Comparison of ENCODE assay signal across 15 mouse cellular contexts in the genomic region with DNA sequence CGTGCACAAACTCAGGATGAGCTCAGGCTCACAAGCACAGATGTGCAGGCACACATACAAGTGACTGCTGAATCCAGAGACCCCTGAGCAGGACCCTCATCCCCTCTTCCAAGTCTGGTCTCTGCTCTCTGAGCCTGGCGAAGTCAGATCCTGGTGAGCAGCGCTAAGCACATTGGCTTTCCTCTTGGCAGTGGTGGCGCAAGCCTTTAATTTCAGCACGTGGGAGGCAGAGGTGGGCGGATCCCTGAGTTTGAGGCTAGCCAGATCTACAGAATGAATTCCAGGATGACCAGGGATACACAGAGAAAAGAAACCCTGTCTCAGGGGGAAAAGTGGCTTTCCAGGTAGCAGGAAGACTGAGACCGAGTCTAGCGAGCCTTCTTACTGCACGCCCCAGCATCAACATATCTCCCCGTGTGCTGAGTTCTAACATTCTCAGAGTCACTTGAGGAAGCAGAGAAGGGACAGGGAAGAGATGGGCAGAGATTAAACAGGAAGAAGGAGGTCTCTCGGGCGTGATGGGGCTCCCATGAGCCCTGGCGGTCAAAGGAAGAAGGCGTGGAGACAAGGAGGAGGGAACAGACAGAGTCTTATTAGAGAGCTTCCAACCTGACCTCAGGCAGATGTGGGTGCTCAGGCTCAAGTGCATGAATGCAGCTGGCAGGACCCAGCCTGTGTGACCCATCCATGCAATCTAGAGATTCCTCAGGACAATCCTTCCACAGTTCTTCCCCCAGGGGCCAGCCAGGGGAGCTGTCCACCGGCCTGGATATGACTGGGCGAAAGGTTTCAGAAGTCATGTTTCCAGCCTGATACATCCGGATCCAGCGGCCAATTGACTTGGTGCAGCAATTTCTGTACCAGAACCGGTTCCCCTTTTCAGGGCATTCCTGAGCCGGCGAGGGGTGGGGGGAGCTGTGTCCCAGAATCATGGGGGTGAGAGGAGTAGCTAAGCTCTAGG. TPM values are rescaled to one million over a fixed set of nuclear protein-coding genes. Genes with fewer than 3 reads are reported as not detected.
DNase-seq lines count a peak whose midpoint lies in the region; ATAC-seq and TF ChIP-seq lines count a peak whose summit lies in the region.
"Had no signal": no experiment of that assay in that cellular context is flagged by ENCODE, and none has a peak within 500 bp of the region (broad histone marks: within the 10 kb centered on the region; RNA-seq: fewer than 3 reads in every experiment).

No protein-coding gene starts in this region.

- no peak overlapping the region for H3K9ac ChIP-seq in heart, embryonic 11.5 days (ENCODE audit: low read depth, low read length)
- H3K9ac ChIP-seq: embryonic facial prominence, embryonic 13.5 days; hindbrain, embryonic 12.5 days had no signal

- no peaks in the 10 kb centered on the region for H3K9me3 ChIP-seq in heart, embryonic 11.5 days (replicated peaks; ENCODE audit: control insufficient read depth, low read length)
- H3K9me3 ChIP-seq: embryonic facial prominence, embryonic 13.5 days; hindbrain, embryonic 12.5 days had no signal

- no peak for TF ChIP-seq CTCF in lung, adult 2 months (IDR thresholded peaks at IDR 0.05; ENCODE audit: insufficient read depth, low read length)

- no peak overlapping the region for H3K4me2 ChIP-seq in heart, embryonic 11.5 days
- H3K4me2 ChIP-seq: embryonic facial prominence, embryonic 13.5 days; hindbrain, embryonic 12.5 days; midbrain, embryonic 11.5 days had no signal

- peak; percentile 27 to 62 for DNase-seq in heart, adult 18-20 months
- peak; percentile 52 for DNase-seq in lung, postnatal 10 days
- no peak for DNase-seq in lung, adult 2 months
- peak; percentile 13 to 30 for DNase-seq in right cerebral cortex, postnatal 36 days (ENCODE audit: low spot score in 2 of 2)
- no peak for DNase-seq in natural killer cell, adult 2 months (ENCODE audit: low spot score in 2 of 2)
- DNase-seq in ovary, adult 18-20 months (ENCODE audit: low spot score): no peak
- DNase-seq: cerebellum, adult 8-10 months; retina, postnatal 1 day had no signal

- H3K4me1 ChIP-seq in heart, embryonic 11.5 days (ENCODE audit: control insufficient read depth, insufficient read depth, low read length): no peaks in the 10 kb centered on the region
- H3K4me1 ChIP-seq in lung, adult 2 months (ENCODE audit: control insufficient read depth, insufficient read depth, low read length): peaks cover 5% of the 10 kb centered on the region; the same call in 1 of the 2 replicates
- H3K4me1 ChIP-seq in brown adipose tissue, adult 24 weeks (ENCODE audit: control insufficient read depth, insufficient read depth, insufficient read length, low read length): peaks cover 4% of the 10 kb centered on the region

- no peaks in the 10 kb centered on the region for H3K36me3 ChIP-seq in heart, embryonic 11.5 days (ENCODE audit: control insufficient read depth, insufficient read depth, low read length)
- H3K36me3 ChIP-seq: embryonic facial prominence, embryonic 13.5 days; hindbrain, embryonic 12.5 days had no signal

- TF ChIP-seq POLR2A in lung, adult 2 months (IDR thresholded peaks at IDR 0.05; ENCODE audit: borderline replicate concordance, extremely low read depth, low read depth, low read length): no peak; the same call in 1 of the 2 replicates

- 59% methylated on average over 21 of the region's 21 CpGs for WGBS in heart, embryonic 11.5 days (ENCODE audit: insufficient replicate concordance)
- WGBS in lung, adult 2 months: 49% methylated on average over 21 of the region's 21 CpGs

- no peak for ATAC-seq in heart, embryonic 11.5 days (replicated peaks; ENCODE audit: insufficient number of reproducible peaks, low FRiP score, low TSS enrichment)

- no peak overlapping the region for H3K4me3 ChIP-seq in heart, embryonic 11.5 days (ENCODE audit: low read depth, low read length)
- no peak overlapping the region for H3K4me3 ChIP-seq in lung, adult 2 months (replicated peaks; ENCODE audit: extremely low read depth, low read depth, low read length)
- H3K4me3 ChIP-seq in brown adipose tissue, adult 24 weeks (ENCODE audit: insufficient read depth, low read depth, low read length): peak overlapping the region; percentile 24
- H3K4me3 ChIP-seq: embryonic facial prominence, embryonic 13.5 days; hindbrain, embryonic 12.5 days; left cerebral cortex, adult 2 months had no signal

- H3K27me3 ChIP-seq in heart, embryonic 11.5 days (ENCODE audit: control insufficient read depth, insufficient read depth, low read length): no peaks in the 10 kb centered on the region; the same call in 1 of the 2 replicates
- H3K27me3 ChIP-seq: embryonic facial prominence, embryonic 13.5 days; hindbrain, embryonic 12.5 days had no signal

- no peak overlapping the region for H3K27ac ChIP-seq in heart, embryonic 11.5 days (ENCODE audit: low read depth, low read length)
- peak overlapping the region; percentile 48 for H3K27ac ChIP-seq in brown adipose tissue, adult 24 weeks (replicated peaks; ENCODE audit: low read depth, low read length)
- H3K27ac ChIP-seq: embryonic facial prominence, embryonic 13.5 days; hindbrain, embryonic 12.5 days; left cerebral cortex, adult 2 months had no signal

RNA-seq across cellular contexts. Expression of a gene that starts 4.1 kb away (rescaled TPM):
- total RNA-seq in heart, adult 18-20 months (2021): 10 to 100 TPM in 1 of 2 experiments, 1 to 10 TPM in 1; 2.0 to 14.1 TPM
- 0.73 and 1.3 TPM in 2 replicates for polyA plus RNA-seq in heart, embryonic 11.5 days (2014; fragmentation: Nextera tagmentation; extraction: Ambion mirVana)
- polyA plus RNA-seq in lung, adult 2 months (2012; rRNA removed): 25.7 and 45.9 TPM in 2 replicates
- 1.7 and 1.9 TPM in 2 replicates for polyA plus RNA-seq in brown adipose tissue, adult 24 weeks (2012; ENCODE audit: insufficient read depth, insufficient read length, missing spikeins)
- total RNA-seq: left cerebral cortex, adult 2 months had no signal

RNA-seq across cellular contexts. Expression of a gene that starts 17.0 kb away (rescaled TPM):
- total RNA-seq in heart, adult 18-20 months (2021): not detected
- polyA plus RNA-seq in heart, embryonic 11.5 days (2014; fragmentation: Nextera tagmentation; extraction: Ambion mirVana): not detected in 2 replicates
- polyA plus RNA-seq in lung, adult 2 months (2012; rRNA removed): 0.19 and 0.28 TPM in 2 replicates
- polyA plus RNA-seq in brown adipose tissue, adult 24 weeks (2012; ENCODE audit: insufficient read depth, insufficient read length, missing spikeins): not detected in 2 replicates
- total RNA-seq: gastrocnemius, adult 8-10 months; left cerebral cortex, adult 2 months had no signal
- polyA plus RNA-seq: embryonic facial prominence, embryonic 13.5 days; hindbrain, embryonic 12.5 days; midbrain, embryonic 11.5 days had no signal

RNA-seq across cellular contexts. Expression of a gene that starts 34.4 kb away (rescaled TPM):
- total RNA-seq in heart, adult 18-20 months (2021): 10 to 100 TPM; 22.6 to 23.8 TPM
- 0.07 and 0.38 TPM in 2 replicates for polyA plus RNA-seq in heart, embryonic 11.5 days (2014; fragmentation: Nextera tagmentation; extraction: Ambion mirVana)
- 1.1 and 4.2 TPM in 2 replicates for polyA plus RNA-seq in lung, adult 2 months (2012; rRNA removed)
- polyA plus RNA-seq in brown adipose tissue, adult 24 weeks (2012; ENCODE audit: insufficient read depth, insufficient read length, missing spikeins): 1.4 and 2.6 TPM in 2 replicates
- total RNA-seq: left cerebral cortex, adult 2 months had no signal
- polyA plus RNA-seq: hindbrain, embryonic 12.5 days; midbrain, embryonic 11.5 days had no signal

RNA-seq across cellular contexts. Expression of a gene that starts 42.2 kb away (rescaled TPM):
- total RNA-seq in heart, adult 18-20 months (2021): not detected
- polyA plus RNA-seq in heart, embryonic 11.5 days (2014; fragmentation: Nextera tagmentation; extraction: Ambion mirVana): 0.13 and 0.15 TPM in 2 replicates
- 0.05 and 0.06 TPM in 2 replicates for polyA plus RNA-seq in lung, adult 2 months (2012; rRNA removed)
- 0.44 TPM in 1 of 2 replicates, not detected in the other for polyA plus RNA-seq in brown adipose tissue, adult 24 weeks (2012; ENCODE audit: insufficient read depth, insufficient read length, missing spikeins)
- total RNA-seq: left cerebral cortex, adult 2 months had no signal

RNA-seq across cellular contexts. Expression of a gene that starts 45.9 kb away (rescaled TPM):
- total RNA-seq in heart, adult 18-20 months (2021): 10 to 100 TPM; 12.3 to 19.0 TPM
- 22.4 and 25.9 TPM in 2 replicates for polyA plus RNA-seq in heart, embryonic 11.5 days (2014; fragmentation: Nextera tagmentation; extraction: Ambion mirVana)
- 107 and 125 TPM in 2 replicates for polyA plus RNA-seq in lung, adult 2 months (2012; rRNA removed)
- 18.7 and 22.3 TPM in 2 replicates for polyA plus RNA-seq in brown adipose tissue, adult 24 weeks (2012; ENCODE audit: insufficient read depth, insufficient read length, missing spikeins)

Comparison
In these comparisons a context has a peak if more than half of its experiments do, and no peak if none do; other contexts are left out.
1. DNase-seq: peak in heart, adult 18-20 months (2 of 2), lung, postnatal 10 days (single experiment) and right cerebral cortex, postnatal 36 days (2 of 2); none in lung, adult 2 months (single experiment), natural killer cell, adult 2 months (0 of 2) and ovary, adult 18-20 months (single experiment).